Mouse (Mus musculus) yolk sac, embryonic 10.5 days (tissue): ENCODE data around the gene Cemip2.
"Not testable (repeated sequence)": the region's sequence is repeated elsewhere in the genome, so short reads cannot be mapped to it uniquely, and the experiment has no call there.

Experiments used
- DNase-seq: peaks from one replicate; pipeline ENCODE4 v3.0.0-alpha.2; 2017; ENCODE audit warnings: low spot score

Cemip2 gene

DNA sequence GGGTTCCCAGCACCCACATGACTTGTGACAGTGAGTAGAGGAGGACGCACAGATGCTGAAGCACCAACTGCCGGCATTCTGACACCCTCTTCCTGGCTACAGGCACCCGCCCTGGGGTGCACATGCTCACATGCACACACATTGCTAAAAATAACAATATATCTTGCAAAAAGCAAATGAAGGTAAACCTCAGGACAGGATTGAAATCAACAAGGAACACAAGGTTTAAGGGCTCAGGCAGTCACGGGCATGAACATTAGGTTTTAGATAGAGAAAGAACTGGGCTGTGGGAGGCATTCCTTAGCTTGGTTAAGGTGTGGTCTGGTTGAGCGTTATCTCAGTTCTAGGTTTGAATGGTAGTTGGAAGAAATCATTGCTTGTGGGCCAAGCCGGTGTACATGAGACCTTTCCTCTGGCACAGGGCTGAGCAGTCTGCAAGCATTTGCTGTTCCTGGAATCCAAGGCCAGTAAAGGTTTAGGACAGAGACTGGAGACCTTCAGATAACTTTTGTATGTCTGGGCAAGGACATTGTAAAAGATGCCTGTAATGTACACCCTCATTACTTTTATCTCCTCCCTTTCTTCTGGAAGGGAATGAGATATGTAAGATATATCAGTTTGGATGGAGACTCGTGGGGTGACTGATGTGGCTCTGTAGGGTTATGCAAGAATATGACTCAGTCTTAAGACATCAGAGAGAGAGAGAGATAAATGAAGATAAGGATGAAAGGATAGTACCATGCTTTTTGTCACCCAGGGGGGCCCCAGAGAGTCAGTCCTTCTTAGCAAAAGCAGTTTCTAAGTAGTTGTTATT lies 87.3 kb downstream of the Cemip2 start:
- no peak for DNase-seq

GRCm38 (mm10) chr19:21866094-21866493 lies 88.0 kb downstream of the Cemip2 start:
- no peak for DNase-seq

GRCm38 (mm10) chr19:21866756-21867155 lies 88.6 kb downstream of the Cemip2 start:
- DNase-seq, result not testable (repeated sequence)

GRCm38 (mm10) chr19:21868471-21868870 lies 90.3 kb downstream of the Cemip2 start:
- no peak for DNase-seq

DNA sequence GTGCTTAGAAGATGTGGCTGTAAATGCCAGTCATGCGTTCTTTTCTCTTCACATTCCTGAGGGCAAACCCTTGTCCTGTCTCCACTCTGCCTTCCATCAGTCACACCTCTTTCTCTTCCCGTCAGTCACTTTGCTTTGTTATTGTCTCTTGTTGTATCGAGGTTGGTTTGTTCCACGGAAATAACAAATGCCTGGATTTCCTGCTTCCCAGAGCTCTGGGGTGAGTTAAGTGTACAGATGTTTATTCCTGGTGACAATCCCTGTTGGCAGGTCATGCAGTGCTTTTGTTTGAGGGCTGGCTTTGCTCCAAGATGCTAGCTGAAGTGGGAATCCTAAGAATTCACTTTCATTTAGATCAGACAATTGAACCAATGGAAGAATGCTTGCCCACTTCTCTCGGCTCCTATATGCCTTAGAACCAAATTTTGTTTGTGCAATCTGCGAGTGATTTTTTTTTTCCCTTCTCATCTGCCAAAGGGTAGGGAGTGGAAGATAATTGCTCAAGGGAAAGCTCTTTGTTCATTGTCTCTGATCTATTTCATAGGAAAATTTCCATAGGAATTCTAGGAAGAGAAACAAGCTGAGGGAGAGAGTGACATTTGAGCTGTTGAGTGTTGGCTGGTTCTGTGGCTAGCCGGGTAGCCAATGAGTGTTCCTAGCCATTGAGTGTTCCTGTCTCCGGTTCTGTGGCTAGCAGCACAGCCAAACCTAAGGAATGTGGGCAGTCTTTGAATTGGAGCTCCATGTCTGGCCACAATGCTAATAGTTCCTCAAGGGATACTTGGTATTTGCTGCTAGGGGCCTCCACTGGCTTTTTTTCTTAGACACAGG lies 104.2 kb downstream of the Cemip2 start:
- no peak for DNase-seq

GRCm38 (mm10) chr19:21883053-21883452 lies 104.9 kb downstream of the Cemip2 start:
- no peak for DNase-seq

DNA sequence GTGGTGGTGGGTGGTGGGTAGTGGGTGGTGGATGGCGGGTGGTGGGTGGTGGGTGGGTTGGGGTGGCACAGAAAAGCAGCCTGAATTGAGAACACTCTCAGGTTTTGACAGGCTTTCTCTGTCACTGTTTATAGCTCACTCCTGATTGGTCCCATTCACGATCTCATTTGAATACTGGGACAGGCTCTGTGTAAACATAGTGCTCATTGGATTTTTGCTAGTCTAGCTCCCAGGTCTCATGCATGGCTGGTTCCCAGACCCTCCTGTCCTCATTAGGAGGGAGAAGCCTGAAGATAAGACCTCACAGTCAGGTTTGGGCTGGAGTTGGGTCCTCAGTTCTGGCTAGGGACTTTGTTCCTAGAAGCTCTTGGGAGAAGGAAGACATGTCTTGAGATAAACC lies 105.8 kb downstream of the Cemip2 start:
- DNase-seq, result no peak

DNA sequence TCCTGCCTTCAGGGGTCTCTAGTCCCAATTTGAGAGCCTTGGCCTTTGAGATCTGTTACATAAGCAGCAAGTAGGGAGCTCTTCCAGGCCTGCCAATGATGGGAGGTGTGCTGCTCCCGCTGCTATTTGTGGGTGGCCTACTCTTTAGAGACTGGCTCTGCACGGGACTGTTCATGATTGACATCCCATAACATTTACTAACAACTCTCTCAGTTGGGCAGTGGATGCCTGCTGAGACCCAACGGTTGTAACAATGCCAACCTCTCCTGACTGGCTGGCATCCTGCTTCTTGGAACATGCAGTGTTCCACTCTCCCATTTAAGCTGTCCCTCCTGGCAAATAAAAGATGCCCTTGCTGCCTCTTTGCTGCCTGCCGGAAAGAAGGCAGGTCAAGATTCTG lies 106.2 kb downstream of the Cemip2 start:
- no peak for DNase-seq

DNA sequence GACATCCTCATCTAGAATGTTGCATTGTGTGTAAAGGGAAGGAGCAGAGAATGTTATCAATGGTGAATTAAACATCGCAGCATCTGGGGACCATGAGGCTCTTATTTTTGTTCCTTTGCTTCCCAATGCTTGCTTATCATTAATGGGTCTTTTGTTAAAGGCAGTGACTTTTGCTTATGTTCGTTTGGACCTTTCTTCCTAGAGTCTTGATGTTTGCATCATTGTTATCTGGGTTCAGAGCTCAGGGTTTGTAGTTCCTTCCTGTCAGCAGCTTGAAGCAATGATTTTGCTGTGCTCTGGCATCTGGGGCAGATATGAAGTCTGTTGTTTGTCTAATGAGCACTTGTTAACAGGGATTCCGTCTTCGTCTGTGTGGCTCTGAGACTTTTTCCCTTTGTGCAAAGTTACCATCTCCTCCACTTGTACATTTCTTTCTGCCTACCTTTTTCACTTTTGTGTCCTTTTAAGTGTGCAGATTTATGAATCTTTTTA lies 108.1 kb downstream of the Cemip2 start:
- no peak for DNase-seq

- DNase-seq, result no peak
Measured at GRCm38 (mm10) chr19:21890699-21891098, 112.6 kb downstream of the Cemip2 start.

DNA sequence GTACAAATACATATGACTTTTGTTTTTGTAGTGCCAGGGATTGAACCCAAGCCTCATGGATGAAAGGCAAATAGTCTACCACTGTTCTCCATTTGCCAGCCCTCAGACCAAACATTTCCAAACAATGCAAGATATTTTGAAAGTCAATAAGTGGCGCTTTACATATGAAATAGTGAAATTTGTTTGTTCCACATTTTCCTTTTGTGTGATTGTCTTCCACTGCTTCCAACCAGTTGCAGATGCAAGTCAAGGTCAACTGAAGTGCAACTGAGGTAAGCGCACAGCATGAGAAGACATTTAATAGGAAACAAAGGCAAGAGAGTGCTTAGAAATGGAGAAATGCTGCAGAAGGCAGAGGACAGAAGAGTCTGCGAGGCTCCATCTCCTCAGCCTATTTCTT lies 116.7 kb downstream of the Cemip2 start:
- DNase-seq, result no peak

DNA sequence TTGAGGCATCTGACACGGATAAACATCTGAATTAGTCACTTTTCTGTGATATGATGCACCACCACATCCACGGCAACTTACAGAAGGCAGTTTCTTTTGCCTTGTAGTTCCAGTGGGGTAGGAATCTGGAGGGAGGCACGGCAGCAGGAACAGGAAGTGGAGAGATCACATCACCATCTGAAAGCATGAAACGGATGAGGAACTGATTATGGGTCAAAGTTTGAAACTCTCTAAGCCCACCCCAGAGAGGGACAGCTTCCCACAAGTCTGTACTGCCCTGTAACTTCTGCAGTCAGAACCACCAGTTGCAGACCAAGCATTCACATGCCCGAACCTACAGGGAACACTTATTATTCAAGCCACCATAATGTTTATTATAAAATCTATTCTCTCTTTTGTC lies 117.4 kb downstream of the Cemip2 start:
- DNase-seq, result no peak

DNA sequence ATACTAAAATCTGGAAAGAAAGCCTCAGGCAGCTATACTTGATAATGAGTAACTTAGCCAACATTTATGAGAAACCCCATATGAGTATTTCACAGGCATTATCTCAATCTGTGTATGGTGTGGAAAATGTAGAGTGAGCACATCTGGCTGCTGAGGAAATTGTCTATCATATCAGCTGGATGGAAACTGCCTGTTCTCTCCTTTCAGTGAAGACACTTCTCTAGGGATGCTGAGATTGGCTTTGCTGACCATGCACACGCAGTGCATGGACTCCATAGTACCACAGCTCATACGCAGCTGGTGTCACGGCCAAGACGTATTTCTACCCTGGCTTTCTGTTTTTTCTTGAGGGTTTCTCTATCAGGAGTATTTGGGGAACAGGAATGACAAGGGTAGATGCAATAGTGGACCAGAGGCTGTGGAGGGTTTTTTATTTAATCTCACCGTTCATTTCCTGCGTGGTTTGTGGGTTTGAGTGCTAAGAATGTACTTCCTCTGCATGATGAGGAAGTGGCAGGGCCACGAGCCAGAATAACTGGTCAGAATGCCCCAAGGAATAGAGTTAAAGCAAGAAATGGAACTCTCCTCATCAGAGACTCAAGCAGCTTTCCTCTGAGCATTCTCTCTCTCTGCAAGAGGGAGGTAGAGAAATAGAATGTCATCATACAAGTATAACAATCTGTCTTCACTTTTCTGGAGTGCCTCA lies 119.1 kb downstream of the Cemip2 start:
- no peak for DNase-seq

DNA sequence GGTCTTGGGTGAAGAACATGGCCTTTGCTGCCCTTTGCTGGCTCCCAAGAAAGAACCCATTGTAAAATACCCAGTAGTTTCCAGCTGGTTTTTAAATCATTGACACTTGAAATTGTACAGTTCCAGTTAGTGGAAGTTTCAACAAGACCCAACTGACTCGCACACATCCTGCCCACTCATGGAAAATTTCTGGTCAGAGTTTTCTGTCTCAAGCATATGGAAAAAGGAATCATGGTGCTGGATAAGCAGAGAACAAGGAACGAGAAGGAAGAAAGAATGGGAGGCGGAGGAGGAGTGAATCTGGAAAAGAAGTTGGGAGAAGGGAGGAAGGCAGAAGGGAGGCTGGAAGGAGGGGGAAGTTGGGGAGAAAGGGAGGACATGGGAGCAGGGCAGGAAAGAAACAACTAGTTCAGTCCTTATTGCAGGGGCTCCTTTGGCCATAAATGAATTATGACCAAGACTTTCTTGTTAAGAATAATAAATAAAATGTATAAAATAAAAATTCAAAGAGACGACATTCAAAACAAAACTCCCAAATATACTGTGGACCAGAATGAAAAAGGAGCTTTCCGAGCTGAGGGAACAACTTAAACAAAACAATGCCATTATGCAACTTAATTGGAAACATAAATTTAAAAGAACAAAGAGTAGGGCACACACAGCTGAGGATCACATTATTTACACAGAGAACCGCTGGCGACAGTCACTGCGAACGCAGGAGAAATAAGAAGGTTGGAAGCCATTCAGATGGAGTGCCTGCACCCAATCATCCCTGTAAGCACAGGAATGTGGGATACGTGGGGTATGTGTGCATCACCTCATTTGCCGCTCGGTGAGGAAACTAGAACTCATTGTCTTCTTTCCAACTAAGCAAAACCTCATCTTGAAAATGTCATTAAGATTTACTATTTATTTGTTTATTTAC lies 120.1 kb downstream of the Cemip2 start:
- no peak for DNase-seq
